Mouse (Mus musculus) induced T-regulatory cell, adult 2 months (primary cell): ENCODE results near the gene Ciz1.
A peak's percentile ranks its signal among the peaks of the same experiment; 100 is the strongest.
"Not testable (repeated sequence)": the region's sequence is repeated elsewhere in the genome, so short reads cannot be mapped to it uniquely, and the experiment has no call there.

Experiments used
- DNase-seq: peaks from one replicate; pipeline ENCODE4 v3.0.0-alpha.2; 2012; ENCODE audit warnings: low read depth

Ciz1 gene

GRCm38 (mm10) chr2:32347019-32347418 is 5.1 kb upstream of the Ciz1 start:
- no peak for DNase-seq

DNA sequence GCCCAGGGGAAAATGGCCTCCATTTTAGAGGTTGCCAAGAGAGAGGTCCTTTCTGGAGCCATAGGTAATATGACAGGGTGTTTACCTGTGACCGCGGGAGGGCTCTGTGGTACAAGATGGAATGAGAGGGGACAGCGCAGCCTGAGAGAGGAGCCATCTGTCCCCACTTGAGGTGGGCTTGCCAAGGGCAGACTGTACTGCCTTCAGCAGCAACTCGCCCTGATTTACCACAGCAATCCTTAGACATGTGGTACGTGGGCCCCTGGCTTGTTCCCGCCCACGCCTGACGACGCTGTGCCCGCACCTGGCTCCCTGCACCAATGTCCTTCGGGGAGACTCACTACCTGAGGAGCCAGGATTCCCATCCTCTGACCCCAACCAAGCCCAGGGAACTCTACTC is 3.8 kb upstream of the Ciz1 start:
- DNase-seq = no peak

- DNase-seq = no peak
Measured at GRCm38 (mm10) chr2:32349625-32350255, 2.4 kb upstream of the Ciz1 start.

DNA sequence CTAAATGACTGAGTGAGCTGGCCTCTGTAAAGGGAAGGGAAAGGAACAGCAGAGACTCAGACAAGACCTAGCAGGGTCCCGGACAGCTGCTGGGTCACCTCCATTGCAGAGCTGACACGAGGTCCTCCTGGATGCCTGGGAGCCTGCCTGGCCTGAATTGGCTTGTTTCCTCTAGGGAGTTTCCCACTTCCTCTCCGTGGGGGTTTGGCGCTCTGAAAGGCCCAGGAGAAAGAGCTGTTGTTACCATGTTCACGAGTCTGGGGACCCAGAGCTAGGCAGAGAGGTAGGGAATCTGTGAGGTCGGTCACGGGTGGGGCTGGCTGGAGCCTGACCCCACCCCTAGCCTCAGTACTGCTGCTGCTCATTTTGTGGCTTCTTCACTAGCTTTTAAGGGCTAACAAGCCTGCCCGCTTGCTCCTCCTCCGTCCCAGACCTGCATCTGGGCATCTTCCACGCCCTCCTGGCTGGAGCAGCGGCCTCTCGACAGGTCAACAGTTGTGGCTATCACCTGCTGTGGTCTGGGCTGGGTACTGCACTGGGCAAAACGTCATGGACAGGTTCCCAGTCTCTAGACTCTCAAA is 1.6 kb upstream of the Ciz1 start:
- DNase-seq = no peak

DNA sequence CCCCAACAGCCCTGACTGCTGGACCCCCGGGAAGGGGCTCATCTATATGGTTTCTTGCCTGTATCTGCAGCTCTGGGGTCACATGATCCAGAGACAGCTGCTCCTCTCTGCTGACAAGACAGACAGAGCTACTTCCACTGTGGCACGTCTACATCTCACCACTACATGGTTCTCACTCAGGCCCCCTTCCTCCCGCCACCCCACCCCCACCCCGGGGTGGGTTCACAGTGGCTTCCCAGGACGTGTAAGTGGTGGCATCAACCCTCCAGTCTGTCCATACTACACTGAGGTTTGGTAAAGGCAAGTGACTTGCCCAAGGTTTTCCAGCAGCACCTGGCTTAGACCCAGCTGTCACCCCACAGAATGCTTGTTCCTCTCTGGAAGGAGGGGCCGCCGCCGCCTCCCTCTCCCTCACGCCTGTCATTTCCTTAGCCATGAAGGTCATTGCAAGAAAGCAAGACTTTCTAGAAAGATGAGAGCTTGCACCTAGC is 611 bp upstream of the Ciz1 start:
- DNase-seq = peak; percentile 37

DNA sequence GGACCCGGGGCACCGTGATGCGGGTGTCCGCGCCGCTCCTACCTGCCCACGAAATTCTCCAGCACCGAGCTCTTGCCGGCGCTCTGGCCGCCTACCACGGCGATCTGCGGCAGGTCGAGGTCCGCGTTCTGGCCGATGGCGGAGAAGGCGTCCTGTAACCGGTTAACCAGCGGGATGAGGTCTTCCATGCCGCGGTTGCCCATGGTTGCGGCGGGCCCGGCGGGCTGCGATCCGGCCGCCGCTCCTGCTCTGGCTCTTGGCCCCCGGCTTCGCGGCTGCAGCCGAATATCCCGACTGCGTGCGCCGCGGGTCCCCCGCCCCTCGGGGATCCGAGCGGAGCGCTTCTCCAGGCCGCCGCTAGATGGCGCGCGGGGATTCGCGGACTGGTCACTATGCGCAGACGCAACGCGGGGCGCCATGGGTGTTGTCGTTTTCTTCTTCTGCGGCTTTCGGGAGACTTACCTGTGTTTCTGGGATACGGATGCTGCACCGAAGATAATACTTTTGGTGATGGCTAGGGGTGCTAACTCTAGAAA is 948 bp downstream of the Ciz1 start, which contains the start of gene Dnm1:
Dnm1 (minus strand) TSS at position 332 of the 536 bp plus-strand sequence.
- peak; percentile 89 for DNase-seq

DNA sequence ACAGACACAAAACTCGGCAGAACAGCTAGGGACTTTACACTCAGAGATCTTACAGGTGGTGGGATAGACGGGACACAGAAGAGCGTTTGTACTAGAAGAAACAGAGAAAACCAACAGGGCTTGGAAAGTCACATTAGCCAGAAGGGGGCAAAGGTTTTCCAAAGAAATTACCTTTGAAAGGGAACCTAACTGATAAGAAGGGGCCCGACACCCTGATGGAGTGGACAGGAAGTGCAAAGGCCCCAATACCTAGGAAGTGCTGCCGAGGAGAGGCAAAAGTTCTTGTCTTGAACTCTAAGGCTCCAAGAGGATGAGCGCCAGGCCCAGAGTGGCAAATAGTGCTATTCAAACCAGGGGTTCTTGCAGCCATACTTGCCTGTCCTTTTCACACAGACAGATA is 1.7 kb downstream of the Ciz1 start:
- no peak for DNase-seq

- no peak for DNase-seq
Measured at GRCm38 (mm10) chr2:32354336-32354895, 2.3 kb downstream of the Ciz1 start.

GRCm38 (mm10) chr2:32356216-32356615 is 4.1 kb downstream of the Ciz1 start:
- no peak for DNase-seq

- no peak for DNase-seq
Measured at GRCm38 (mm10) chr2:32357710-32358109, 5.6 kb downstream of the Ciz1 start.

DNA sequence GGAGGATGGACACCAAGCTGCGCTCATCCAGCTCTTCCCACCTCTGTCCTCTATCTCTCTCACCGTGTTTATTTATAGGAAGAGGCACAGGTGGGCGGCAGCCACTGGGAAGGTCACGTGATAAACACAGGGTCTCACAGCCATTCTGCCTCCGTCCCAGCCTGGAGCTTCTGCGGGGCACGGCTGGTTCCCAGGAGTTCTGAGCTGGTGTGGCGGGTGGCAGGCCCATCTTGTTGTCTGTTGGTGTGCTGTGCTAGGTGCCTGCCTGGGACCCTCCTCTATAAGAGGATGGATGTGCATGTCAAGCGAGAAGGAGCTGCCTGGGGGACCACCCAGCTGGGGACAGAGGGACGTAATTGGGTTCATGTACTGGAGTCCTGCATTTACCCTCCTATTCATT is 6.3 kb downstream of the Ciz1 start:
- DNase-seq = no peak

DNA sequence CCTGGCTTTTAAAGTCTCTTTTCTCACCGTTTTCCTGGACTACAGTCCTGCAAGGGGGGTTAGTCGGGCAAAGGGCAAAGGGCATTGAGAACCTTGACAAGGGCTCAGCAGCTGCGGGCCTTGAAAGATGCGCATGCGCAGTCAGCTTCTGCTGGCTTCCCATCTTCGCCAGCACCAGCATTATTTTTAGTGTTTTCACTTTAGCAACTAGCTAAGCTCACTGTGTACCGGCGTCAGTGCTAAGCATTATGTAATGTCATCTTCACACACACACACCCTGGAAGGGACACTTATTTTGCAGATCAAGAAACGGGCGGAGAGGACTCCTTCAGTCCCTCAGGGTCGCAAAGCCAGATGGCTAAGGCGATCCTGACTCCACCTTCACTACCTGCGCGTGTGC is 8.6 kb downstream of the Ciz1 start:
- DNase-seq = peak; percentile 82

DNA sequence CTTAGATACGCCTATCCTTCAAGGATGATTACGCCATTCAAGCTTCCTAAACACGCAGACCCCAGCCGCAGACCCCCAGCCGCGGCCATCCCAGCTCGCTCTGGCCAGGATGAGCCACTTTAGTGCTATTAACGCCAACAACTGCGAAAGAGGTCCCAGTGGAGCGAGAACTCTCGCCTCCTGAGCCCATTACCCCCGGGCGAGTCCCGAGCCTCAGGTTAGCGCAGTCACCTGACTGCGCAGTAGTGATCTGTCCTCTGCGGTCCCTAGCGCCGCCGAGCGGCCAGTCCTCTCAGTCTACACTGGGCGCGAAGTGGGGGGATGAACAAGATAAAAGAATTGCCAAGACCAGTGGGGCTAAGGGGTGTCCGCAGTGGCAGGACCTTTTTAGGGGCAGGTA is 9.3 kb downstream of the Ciz1 start:
- peak; percentile 76 for DNase-seq

DNA sequence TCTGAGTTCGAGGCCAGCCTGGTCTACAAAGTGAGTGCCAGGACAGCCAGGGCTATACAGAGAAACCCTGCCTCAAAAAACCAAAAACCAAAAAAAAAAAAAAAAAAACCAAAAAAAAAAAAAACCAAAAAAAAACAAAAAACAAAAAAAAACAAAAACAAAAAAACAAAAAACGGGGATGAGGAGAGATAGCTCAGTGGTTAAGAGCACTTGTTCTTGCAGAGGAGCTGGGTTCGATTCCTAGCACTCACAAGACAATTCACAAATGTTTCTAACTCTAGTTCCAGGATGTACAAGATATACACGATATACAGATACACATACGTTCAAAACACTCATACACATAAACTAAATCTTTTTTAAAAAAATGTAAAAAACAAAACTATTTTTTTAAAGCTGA is 10.1 kb downstream of the Ciz1 start:
- not testable (repeated sequence) for DNase-seq

- DNase-seq = peak; percentile 91
Measured at GRCm38 (mm10) chr2:32362817-32363340, 10.8 kb downstream of the Ciz1 start.

DNA sequence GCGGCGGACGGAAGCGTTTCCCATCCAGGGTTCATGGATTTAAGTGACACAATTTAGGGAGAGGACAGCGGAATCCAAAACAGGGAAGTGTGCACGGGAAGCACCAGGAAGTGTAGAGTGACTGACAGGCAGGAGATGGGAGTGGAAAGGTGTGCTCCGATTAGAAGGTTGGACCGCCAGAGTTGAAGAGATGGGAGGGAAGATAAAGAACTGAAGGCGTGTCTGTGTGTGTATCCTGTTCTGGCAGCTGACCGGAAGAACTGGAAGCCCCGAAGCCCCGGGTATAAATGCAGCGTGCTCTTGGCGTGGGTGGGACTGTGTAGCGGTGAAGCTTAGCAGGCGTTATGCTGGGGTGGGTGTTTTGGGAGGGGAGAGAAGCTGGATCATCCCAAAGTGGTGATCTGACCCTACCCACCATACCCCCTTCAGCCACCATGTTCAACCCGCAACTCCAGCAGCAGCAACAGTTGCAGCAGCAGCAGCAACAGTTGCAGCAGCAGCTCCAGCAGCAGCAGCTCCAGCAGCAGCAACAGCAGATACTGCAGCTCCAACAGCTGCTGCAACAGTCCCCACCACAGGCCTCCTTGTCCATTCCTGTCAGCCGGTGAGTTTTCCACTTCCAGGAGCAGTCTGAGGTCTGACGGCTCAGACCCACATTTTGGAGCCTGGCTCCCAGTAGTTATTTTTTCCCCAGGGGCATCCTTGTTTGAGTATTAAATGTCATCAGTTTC is 11.4 kb downstream of the Ciz1 start:
- DNase-seq = peak; percentile 70

DNA sequence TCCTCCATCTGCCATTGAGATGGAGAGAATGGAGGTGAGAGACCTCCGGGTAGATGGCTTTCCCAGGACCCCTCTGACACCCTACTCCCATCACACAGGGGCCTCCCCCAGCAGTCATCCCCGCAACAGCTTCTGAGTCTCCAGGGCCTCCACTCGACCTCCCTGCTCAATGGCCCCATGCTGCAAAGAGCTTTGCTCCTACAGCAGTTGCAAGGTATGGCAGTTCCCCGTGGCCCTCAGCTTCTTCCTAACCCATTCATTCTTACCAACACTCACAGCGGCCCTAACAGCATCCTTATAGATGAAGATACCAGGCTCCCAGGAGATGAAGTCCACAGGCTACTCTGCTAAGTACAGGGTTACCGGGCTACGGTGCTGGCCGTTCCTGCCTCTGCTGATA is 12.0 kb downstream of the Ciz1 start:
- peak; percentile 26 for DNase-seq

GRCm38 (mm10) chr2:32367315-32367714 is 15.2 kb downstream of the Ciz1 start:
- no peak for DNase-seq

DNA sequence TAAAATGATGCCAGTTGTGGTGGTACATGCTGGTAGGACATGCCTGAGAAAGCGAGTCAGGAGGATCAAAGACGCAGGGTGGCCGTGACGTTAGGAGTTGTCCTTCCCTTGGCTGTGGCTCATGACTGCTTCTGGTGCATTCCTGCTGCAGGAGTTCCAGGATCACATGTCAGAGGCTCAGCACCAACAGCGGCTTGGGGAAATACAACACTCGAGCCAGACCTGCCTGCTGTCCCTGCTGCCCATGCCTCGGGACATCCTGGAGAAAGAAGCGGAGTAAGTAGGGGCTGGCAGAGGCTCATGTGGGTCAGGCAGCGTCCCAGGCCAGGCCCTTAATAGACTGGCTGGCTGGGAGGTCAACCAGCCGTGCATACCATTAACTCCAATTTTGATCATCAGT is 22.1 kb downstream of the Ciz1 start:
- no peak for DNase-seq

DNA sequence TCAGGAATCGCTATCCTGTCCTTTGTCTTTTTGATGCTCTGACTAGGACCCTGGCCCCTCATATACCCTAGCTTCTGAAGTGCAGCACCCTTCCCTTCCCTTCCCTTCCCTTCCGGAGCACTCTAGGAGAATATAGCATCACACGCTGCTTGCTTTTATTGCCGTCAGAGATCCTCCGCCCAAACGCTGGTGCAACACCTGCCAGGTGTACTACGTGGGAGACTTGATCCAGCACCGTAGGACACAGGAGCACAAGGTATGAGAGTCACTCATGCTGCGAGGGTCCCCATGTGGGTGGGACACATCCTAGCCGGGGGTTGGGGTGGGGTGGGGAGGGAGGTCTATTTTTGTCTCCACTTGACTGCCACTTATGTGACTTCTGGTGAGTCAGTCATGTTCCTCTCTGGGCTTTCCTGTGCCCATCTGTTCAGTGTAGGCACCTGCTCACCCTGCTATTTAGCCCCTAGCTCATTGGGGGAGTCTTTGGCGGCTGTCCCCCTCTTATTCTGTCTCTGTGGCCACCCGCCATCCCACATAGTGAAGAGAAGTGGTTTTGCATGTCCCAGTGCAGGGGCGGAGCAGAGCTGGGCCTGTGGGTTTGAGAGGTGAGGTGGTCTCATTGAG is 23.3 kb downstream of the Ciz1 start:
- no peak for DNase-seq

DNA sequence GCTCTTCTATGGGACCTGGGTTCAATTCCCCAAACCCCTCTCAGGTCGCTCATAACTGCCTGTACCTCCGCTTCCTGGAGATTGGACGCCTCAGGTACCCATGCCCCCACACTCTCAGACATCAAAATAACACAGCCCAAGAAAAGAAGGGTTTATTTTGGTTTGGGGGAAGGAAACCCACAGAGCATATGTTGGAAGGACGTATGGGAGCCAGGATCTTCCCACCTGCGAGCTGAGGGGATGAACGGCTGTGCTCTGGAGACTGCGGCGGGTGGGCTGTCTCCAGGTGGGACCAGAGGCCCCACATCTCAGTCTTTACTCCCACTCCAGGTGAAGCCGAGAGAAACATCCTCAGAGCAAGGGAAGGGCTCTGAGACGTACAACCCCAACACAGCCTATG is 24.8 kb downstream of the Ciz1 start:
- no peak for DNase-seq

DNA sequence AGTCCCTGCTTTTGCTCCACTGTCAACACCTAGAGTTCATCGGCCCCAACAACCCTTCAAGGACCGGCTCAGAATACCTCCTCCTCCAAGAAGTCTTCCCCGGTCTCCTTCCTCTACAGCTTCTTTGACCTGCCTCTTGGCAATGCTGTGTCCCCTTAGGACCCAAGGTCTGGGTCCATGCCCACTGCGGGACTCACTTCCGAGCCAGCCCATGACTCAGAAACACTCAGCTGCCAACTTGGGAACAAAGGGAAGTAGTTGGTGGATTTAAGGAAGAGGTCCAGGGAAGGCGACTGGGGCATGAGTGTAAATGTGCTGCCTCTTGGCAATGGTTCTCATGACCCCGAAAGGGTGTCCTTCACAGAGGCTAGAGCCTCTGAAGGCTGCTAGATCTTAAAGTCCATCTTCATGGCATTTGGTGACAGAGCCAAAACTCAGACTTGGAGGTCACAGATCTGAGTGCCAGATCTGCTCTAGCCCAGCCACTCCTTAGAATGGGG is 27.9 kb downstream of the Ciz1 start:
- DNase-seq = no peak
